Mouse (Mus musculus): Measurements from ENCODE around the gene Pou2f2.

Gene Pou2f2

GRCm38 (mm10) chr7:25137553-25137952, 42.0 kb downstream of the Pou2f2 start:
- Histone ChIP-seq H3K27me3 (ENCODE audit: control insufficient read depth, insufficient read depth, low read length, poor library complexity, severe bottlenecking) (no peaks in the 10 kb centered on the region), H3K36me3 (ENCODE audit: control insufficient read depth, insufficient read depth, low read length, poor library complexity, severe bottlenecking) (no peaks in the 10 kb centered on the region)
- DNase-seq (ENCODE audit: low read depth, low spot score) = no peak

- Histone ChIP-seq H3K27me3 (ENCODE audit: control insufficient read depth, insufficient read depth, low read length, poor library complexity, severe bottlenecking) (no peaks in the 10 kb centered on the region), H3K36me3 (ENCODE audit: control insufficient read depth, insufficient read depth, low read length, poor library complexity, severe bottlenecking) (no peaks in the 10 kb centered on the region)
- DNase-seq (ENCODE audit: low read depth, low spot score) = peak; percentile 93
These were observed 46.2 kb downstream of the Pou2f2 start for GRCm38 (mm10) chr7:25133092-25134049.

- Histone ChIP-seq H3K27me3 (ENCODE audit: control insufficient read depth, insufficient read depth, low read length, poor library complexity, severe bottlenecking) (no peaks in the 10 kb centered on the region), H3K36me3 (ENCODE audit: control insufficient read depth, insufficient read depth, low read length, poor library complexity, severe bottlenecking) (no peaks in the 10 kb centered on the region)
- peak; percentile 76 for DNase-seq (ENCODE audit: low read depth, low spot score)
These were observed 47.1 kb downstream of the Pou2f2 start for GRCm38 (mm10) chr7:25132318-25132960.

GRCm38 (mm10) chr7:25131247-25131646, 48.3 kb downstream of the Pou2f2 start:
- H3K36me3 ChIP-seq (ENCODE audit: control insufficient read depth, insufficient read depth, low read length, poor library complexity, severe bottlenecking) = no peaks in the 10 kb centered on the region
- no peak for DNase-seq (ENCODE audit: low read depth, low spot score)

GRCm38 (mm10) chr7:25130565-25130964, 49.0 kb downstream of the Pou2f2 start:
- no peak for DNase-seq (ENCODE audit: low read depth, low spot score)
- Histone ChIP-seq H3K27me3 (ENCODE audit: control insufficient read depth, insufficient read depth, low read length, poor library complexity, severe bottlenecking) (no peaks in the 10 kb centered on the region), H3K36me3 (ENCODE audit: control insufficient read depth, insufficient read depth, low read length, poor library complexity, severe bottlenecking) (no peaks in the 10 kb centered on the region)

More at GRCm38 (mm10) chr7:25131247-25131646, 48.3 kb downstream of the Pou2f2 start:
- no peaks in the 10 kb centered on the region for H3K27me3 ChIP-seq (ENCODE audit: control insufficient read depth, insufficient read depth, low read length, poor library complexity, severe bottlenecking)

GRCm38 (mm10) chr7:25129390-25129979, 50.0 kb downstream of the Pou2f2 start:
- DNase-seq (ENCODE audit: low read depth, low spot score) = peak; percentile 86
- H3K36me3 ChIP-seq (ENCODE audit: control insufficient read depth, insufficient read depth, low read length, poor library complexity, severe bottlenecking) = no peaks in the 10 kb centered on the region
- H3K27me3 ChIP-seq (ENCODE audit: control insufficient read depth, insufficient read depth, low read length, poor library complexity, severe bottlenecking) = no peaks in the 10 kb centered on the region

- Histone ChIP-seq H3K36me3 (ENCODE audit: control insufficient read depth, insufficient read depth, low read length, poor library complexity, severe bottlenecking) (no peaks in the 10 kb centered on the region), H3K27me3 (ENCODE audit: control insufficient read depth, insufficient read depth, low read length, poor library complexity, severe bottlenecking) (no peaks in the 10 kb centered on the region)
- DNase-seq (ENCODE audit: low read depth, low spot score) = no peak
These were observed 51.6 kb downstream of the Pou2f2 start for GRCm38 (mm10) chr7:25127971-25128370.

GRCm38 (mm10) chr7:25125716-25126281, 53.7 kb downstream of the Pou2f2 start:
- Histone ChIP-seq H3K27me3 (ENCODE audit: control insufficient read depth, insufficient read depth, low read length, poor library complexity, severe bottlenecking) (no peaks in the 10 kb centered on the region), H3K36me3 (ENCODE audit: control insufficient read depth, insufficient read depth, low read length, poor library complexity, severe bottlenecking) (no peaks in the 10 kb centered on the region; the same call in 1 of the 2 replicates)
- DNase-seq (ENCODE audit: low read depth, low spot score) = no peak

GRCm38 (mm10) chr7:25121240-25121786, 58.2 kb downstream of the Pou2f2 start:
- Histone ChIP-seq H3K36me3 (ENCODE audit: control insufficient read depth, insufficient read depth, low read length, poor library complexity, severe bottlenecking) (peaks cover 6% of the 10 kb centered on the region), H3K27me3 (ENCODE audit: control insufficient read depth, insufficient read depth, low read length, poor library complexity, severe bottlenecking) (no peaks in the 10 kb centered on the region)
- no peak for DNase-seq (ENCODE audit: low read depth, low spot score)

- H3K27me3 ChIP-seq (ENCODE audit: control insufficient read depth, insufficient read depth, low read length, poor library complexity, severe bottlenecking) = no peaks in the 10 kb centered on the region
- peaks cover 12% of the 10 kb centered on the region for H3K36me3 ChIP-seq (ENCODE audit: control insufficient read depth, insufficient read depth, low read length, poor library complexity, severe bottlenecking)
- DNase-seq (ENCODE audit: low read depth, low spot score) = peak; percentile 80
These were observed 59.3 kb downstream of the Pou2f2 start for GRCm38 (mm10) chr7:25120061-25120834.

- DNase-seq (ENCODE audit: low read depth, low spot score) = no peak
- Histone ChIP-seq H3K27me3 (ENCODE audit: control insufficient read depth, insufficient read depth, low read length, poor library complexity, severe bottlenecking) (no peaks in the 10 kb centered on the region), H3K36me3 (ENCODE audit: control insufficient read depth, insufficient read depth, low read length, poor library complexity, severe bottlenecking) (peaks cover 25% of the 10 kb centered on the region)
These were observed 66.4 kb downstream of the Pou2f2 start for GRCm38 (mm10) chr7:25112956-25113603.

- Histone ChIP-seq H3K36me3 (ENCODE audit: control insufficient read depth, insufficient read depth, low read length, poor library complexity, severe bottlenecking) (peaks cover 24% of the 10 kb centered on the region), H3K27me3 (ENCODE audit: control insufficient read depth, insufficient read depth, low read length, poor library complexity, severe bottlenecking) (no peaks in the 10 kb centered on the region)
- DNase-seq (ENCODE audit: low read depth, low spot score) = peak; percentile 67
These were observed 67.2 kb downstream of the Pou2f2 start for GRCm38 (mm10) chr7:25112178-25112955.

GRCm38 (mm10) chr7:25110336-25110735, 69.2 kb downstream of the Pou2f2 start:
- DNase-seq (ENCODE audit: low read depth, low spot score) = no peak

More at GRCm38 (mm10) chr7:25110336-25110735, 69.2 kb downstream of the Pou2f2 start:
- Histone ChIP-seq H3K27me3 (ENCODE audit: control insufficient read depth, insufficient read depth, low read length, poor library complexity, severe bottlenecking) (no peaks in the 10 kb centered on the region), H3K36me3 (ENCODE audit: control insufficient read depth, insufficient read depth, low read length, poor library complexity, severe bottlenecking) (peaks cover 17% of the 10 kb centered on the region)
